Mouse (Mus musculus): Measurements from ENCODE around the gene Ifna9. TPM values are rescaled to one million over a fixed set of nuclear protein-coding genes. Genes with fewer than 3 reads are reported as not detected.
A peak's percentile ranks its signal among the peaks of the same experiment; 100 is the strongest.
"Not testable (repeated sequence)": the region's sequence is repeated elsewhere in the genome, so short reads cannot be mapped to it uniquely, and the experiment has no call there.

The Ifna9 gene
- polyA plus RNA-seq (2017; shearing (Covaris generic)) = not detected

DNA sequence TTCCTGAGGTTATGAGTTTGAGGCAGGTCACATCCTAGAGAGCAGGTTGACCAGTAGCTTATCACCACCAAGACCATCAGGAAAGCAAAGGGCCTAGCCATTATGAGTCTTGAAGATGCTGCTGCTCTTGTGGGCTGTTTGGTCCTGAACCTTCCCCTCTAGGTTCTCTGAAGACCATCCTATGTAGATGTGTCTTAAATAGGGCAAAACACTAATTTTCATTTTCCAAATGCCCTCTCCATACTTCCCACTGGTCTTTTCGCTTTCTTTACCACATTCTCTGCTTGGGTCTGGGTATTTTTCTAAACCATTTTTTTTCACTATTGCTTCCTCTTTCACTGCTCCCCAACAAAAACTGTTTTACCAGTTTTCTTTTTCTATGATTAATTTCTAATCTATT, at the start of gene Ifna9:
Ifna9 (minus strand) TSS at position 101 of the 400 bp plus-strand sequence.
- no peak for ATAC-seq

GRCm38 (mm10) chr4:88641077-88641831, 49.1 kb upstream of the Ifna9 start:
- peak; percentile 95 for ATAC-seq

GRCm38 (mm10) chr4:88640704-88641076, 48.5 kb upstream of the Ifna9 start:
- ATAC-seq = peak; percentile 47

GRCm38 (mm10) chr4:88634311-88634710, 42.1 kb upstream of the Ifna9 start, which contains the start of gene C87499:
C87499 (minus strand) TSS chr4:88634411.
- ATAC-seq = no peak

- ATAC-seq = no peak
Observed at GRCm38 (mm10) chr4:88603276-88603675, 11.1 kb upstream of the Ifna9 start, which contains the start of gene Ifna12. Ifna12 (minus strand) TSS chr4:88603376.

- no peak for ATAC-seq
Observed at GRCm38 (mm10) chr4:88571698-88572097, 20.5 kb downstream of the Ifna9 start, which contains the start of gene Ifna14. Ifna14 (minus strand) TSS chr4:88571798.

DNA sequence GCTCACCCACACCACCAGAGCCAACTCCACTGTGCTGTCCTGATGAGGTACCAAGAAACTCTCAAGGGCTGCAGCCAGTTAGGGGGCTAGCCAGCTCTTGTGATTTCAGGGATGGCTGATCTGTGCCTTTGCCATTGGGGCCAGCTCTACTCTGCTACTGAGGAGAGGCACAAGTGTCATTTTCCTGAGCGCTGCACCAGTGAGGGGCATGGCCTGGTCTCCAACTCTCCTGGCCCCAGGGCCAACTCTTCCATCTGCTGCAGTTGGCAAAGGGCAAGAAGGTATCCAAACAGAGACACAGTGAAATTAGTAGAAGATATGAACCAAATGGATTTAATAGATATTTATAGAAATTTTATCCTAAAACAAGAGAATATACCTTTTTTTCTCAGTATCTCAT, 30.4 kb downstream of the Ifna9 start:
- no peak for ATAC-seq

DNA sequence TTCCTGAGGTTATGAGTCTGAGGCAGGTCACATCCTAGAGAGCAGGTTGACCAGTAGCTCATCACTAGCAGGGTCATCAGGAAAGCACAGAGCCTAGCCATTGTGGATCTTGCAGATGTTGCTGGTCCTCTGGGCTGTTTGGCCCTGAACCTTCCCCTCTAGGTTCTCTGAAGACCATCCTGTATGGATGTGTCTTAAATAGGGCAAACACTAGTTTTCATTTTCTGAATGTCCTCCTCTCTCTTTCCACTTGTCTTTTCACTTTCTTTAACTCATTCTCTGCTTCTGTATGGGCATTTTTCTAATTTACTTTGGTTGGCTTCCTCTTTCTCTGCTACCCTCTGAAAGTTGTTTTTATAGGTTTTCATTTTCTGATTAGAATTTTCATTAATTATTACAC, 34.0 kb downstream of the Ifna9 start, which contains the start of gene Ifna15:
Ifna15 (minus strand) TSS at position 101 of the 400 bp plus-strand sequence.
- not testable (repeated sequence) for ATAC-seq

GRCm38 (mm10) chr4:88550161-88550945, 41.8 kb downstream of the Ifna9 start:
- peak; percentile 100 for ATAC-seq

DNA sequence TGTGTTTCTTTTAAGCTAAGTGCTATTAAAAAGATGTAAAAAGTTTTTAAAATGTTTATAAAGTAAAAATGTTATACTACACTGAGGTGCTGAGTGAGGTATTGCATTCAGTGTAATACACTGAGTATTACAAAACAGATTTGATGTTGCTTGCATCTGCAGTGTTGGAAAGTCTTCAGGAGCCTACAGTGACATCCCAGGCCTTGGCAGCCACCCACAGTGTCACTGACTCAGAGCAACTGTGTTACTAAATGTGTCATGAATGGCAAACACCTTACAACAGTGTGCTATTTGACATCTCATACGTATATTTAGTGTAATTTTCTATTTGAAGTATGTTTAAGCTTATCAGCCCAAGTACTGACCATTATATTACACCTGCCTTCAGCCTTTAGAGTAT, 44.2 kb downstream of the Ifna9 start:
- no peak for ATAC-seq

DNA sequence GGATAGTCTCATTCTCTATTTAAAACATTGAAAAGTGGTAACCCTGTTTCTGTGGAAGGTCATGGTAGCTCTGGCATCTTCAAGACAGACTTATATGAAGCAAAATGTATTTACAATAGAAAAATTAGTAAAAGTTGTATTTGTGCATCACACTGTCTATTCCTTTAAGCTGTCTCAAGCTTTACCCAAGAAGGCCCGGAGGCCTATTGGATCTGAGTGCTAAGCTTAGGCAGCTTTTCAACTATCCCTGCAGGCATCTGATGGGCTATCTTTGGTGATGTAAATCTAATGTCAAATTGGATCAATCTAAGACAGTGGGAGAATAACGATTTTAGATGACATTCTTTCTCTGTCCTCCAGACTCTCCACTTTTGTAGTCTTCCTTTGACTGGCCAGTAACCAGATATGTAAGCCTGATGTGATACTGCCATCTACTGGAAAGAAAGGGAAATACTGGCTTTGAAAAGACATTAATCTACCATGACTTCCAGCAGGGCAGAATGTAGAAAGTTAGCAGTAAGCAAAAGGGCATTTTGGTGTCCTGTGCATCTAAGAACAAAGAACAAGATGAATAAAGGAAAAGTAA, 48.4 kb downstream of the Ifna9 start:
- peak; percentile 84 for ATAC-seq

Other genes with a start within 250 kb of the Ifna9 start
- gene Hacd4, start 153.5 kb downstream of the Ifna9 start, polyA plus RNA-seq (2017; shearing (Covaris generic)) = under 1 TPM; 0.13 to 0.42 TPM
- not detected for gene Ifnb1, start 69.6 kb downstream of the Ifna9 start, polyA plus RNA-seq (2017; shearing (Covaris generic))
- gene Ifna15, start 34.1 kb downstream of the Ifna9 start, polyA plus RNA-seq (2017; shearing (Covaris generic)) = not detected
- gene Ifna14, start 20.6 kb downstream of the Ifna9 start, polyA plus RNA-seq (2017; shearing (Covaris generic)) = not detected
- gene Ifna12, start 11.0 kb upstream of the Ifna9 start, polyA plus RNA-seq (2017; shearing (Covaris generic)) = not detected
- not detected for gene C87499, start 42.0 kb upstream of the Ifna9 start, polyA plus RNA-seq (2017; shearing (Covaris generic))
- not detected for gene Ifna13, start 52.1 kb upstream of the Ifna9 start, polyA plus RNA-seq (2017; shearing (Covaris generic))
- not detected for gene Ifna16, start 84.5 kb upstream of the Ifna9 start, polyA plus RNA-seq (2017; shearing (Covaris generic))
- not detected for gene Ifna2, start 91.5 kb upstream of the Ifna9 start, polyA plus RNA-seq (2017; shearing (Covaris generic))
- gene Ifnab, start 99.0 kb upstream of the Ifna9 start, polyA plus RNA-seq (2017; shearing (Covaris generic)) = not detected
- not detected for gene Gm26566, start 129.4 kb upstream of the Ifna9 start, polyA plus RNA-seq (2017; shearing (Covaris generic))
- gene Klhl9, start 130.1 kb upstream of the Ifna9 start, polyA plus RNA-seq (2017; shearing (Covaris generic)) = 10 to 100 TPM; 31.9 to 33.2 TPM
- not detected for gene Gm13271, start 162.5 kb upstream of the Ifna9 start, polyA plus RNA-seq (2017; shearing (Covaris generic))
- under 1 TPM in 1 of 2 experiments, not detected in 1; 0.37 TPM for gene Gm13283, start 167.7 kb upstream of the Ifna9 start, polyA plus RNA-seq (2017; shearing (Covaris generic))
- not detected for gene Gm13290, start 181.4 kb upstream of the Ifna9 start, polyA plus RNA-seq (2017; shearing (Covaris generic))
- gene Gm13289, start 184.5 kb upstream of the Ifna9 start, polyA plus RNA-seq (2017; shearing (Covaris generic)) = not detected
- not detected for gene Gm13272, start 187.5 kb upstream of the Ifna9 start, polyA plus RNA-seq (2017; shearing (Covaris generic))
- not detected for gene Ifnz, start 189.7 kb upstream of the Ifna9 start, polyA plus RNA-seq (2017; shearing (Covaris generic))
- gene Gm13276, start 193.3 kb upstream of the Ifna9 start, polyA plus RNA-seq (2017; shearing (Covaris generic)) = not detected
- gene Gm13277, start 196.2 kb upstream of the Ifna9 start, polyA plus RNA-seq (2017; shearing (Covaris generic)) = not detected
- gene Gm13278, start 199.2 kb upstream of the Ifna9 start, polyA plus RNA-seq (2017; shearing (Covaris generic)) = not detected
- gene Gm13275, start 202.1 kb upstream of the Ifna9 start, polyA plus RNA-seq (2017; shearing (Covaris generic)) = not detected
- not detected for gene Gm13279, start 205.0 kb upstream of the Ifna9 start, polyA plus RNA-seq (2017; shearing (Covaris generic))
- gene Gm13285, start 207.3 kb upstream of the Ifna9 start, polyA plus RNA-seq (2017; shearing (Covaris generic)) = under 1 TPM in 1 of 2 experiments, not detected in 1; 0.38 TPM
- not detected for gene Gm13287, start 210.9 kb upstream of the Ifna9 start, polyA plus RNA-seq (2017; shearing (Covaris generic))
- gene Gm13288, start 213.1 kb upstream of the Ifna9 start, polyA plus RNA-seq (2017; shearing (Covaris generic)) = not detected
- gene Ifna7, start 223.8 kb upstream of the Ifna9 start, polyA plus RNA-seq (2017; shearing (Covaris generic)) = not detected
- gene Ifna11, start 227.6 kb upstream of the Ifna9 start, polyA plus RNA-seq (2017; shearing (Covaris generic)) = not detected
- not detected for gene Ifna6, start 235.0 kb upstream of the Ifna9 start, polyA plus RNA-seq (2017; shearing (Covaris generic))
- gene Ifna5, start 243.1 kb upstream of the Ifna9 start, polyA plus RNA-seq (2017; shearing (Covaris generic)) = not detected
- not detected for gene Ifna4, start 249.5 kb upstream of the Ifna9 start, polyA plus RNA-seq (2017; shearing (Covaris generic))